Mouse (Mus musculus) heart, embryonic 15.5 days (tissue): ENCODE measurements around the gene Nr2c2ap. TPM values are rescaled to one million over a fixed set of nuclear protein-coding genes. Genes with fewer than 3 reads are reported as not detected.

ENCODE experiments used
- ATAC-seq: fragments of 200-750 bp; cut with Nextera tagmentation; replicated peaks from 2 replicates; pipeline ENCODE4 v1.8.0; 2017; ENCODE audit warnings: low read depth, moderate TSS enrichment; ENCODE audit not compliant: insufficient number of reproducible peaks, insufficient read depth, low FRiP score
- H3K27ac ChIP-seq: fragments of 300-500 bp; sonication (generic); 2 replicates; pipeline ENCODE4 v1.5.1; 2015; ENCODE audit warnings: mild to moderate bottlenecking, inconsistent platforms
- H3K27me3 ChIP-seq: fragments of 300-500 bp; sonication (generic); 2 replicates; pipeline ENCODE4 v1.6.1; 2015; ENCODE audit warnings: inconsistent platforms
- H3K36me3 ChIP-seq: fragments of 300-500 bp; sonication (generic); 2 replicates; pipeline ENCODE4 v1.6.1; 2015; ENCODE audit warnings: mild to moderate bottlenecking, inconsistent platforms
- H3K4me1 ChIP-seq: fragments of 300-500 bp; sonication (generic); replicated peaks from 2 replicates; pipeline ENCODE4 v1.6.1; 2015; ENCODE audit warnings: inconsistent platforms
- H3K4me2 ChIP-seq: fragments of 300-500 bp; sonication (generic); 2 replicates; pipeline ENCODE4 v1.6.1; 2015; ENCODE audit warnings: inconsistent platforms, mild to moderate bottlenecking, moderate library complexity
- H3K4me3 ChIP-seq: fragments of 300-500 bp; sonication (generic); 2 replicates; pipeline ENCODE4 v1.5.1; 2015; ENCODE audit warnings: mild to moderate bottlenecking, inconsistent platforms
- H3K9ac ChIP-seq: fragments of 300-500 bp; sonication (generic); 2 replicates; pipeline ENCODE4 v1.6.1; 2015; ENCODE audit warnings: mild to moderate bottlenecking, inconsistent platforms
- H3K9me3 ChIP-seq: fragments of 300-500 bp; sonication (generic); replicated peaks from 2 replicates; pipeline ENCODE4 v1.6.1; 2016; ENCODE audit warnings: inconsistent platforms
- WGBS: fragments of 180-500 bp; shearing (Covaris S2); methylation state at CpG from one replicate; pipeline ENCODE4 v1.1.7; 2015; ENCODE audit warnings: mixed read lengths; 5-methylcytosine and 5-hydroxymethylcytosine counted together
- polyA plus RNA-seq: library from polyadenylated mRNA; unstranded; fragments of >200 nt; fragmentation: Nextera tagmentation; extraction: Ambion mirVana; gene quantifications from 2 replicates; pipeline ENCODE4 v1.2.1, GENCODE M21; 2015

Nr2c2ap gene
- 29.5 and 35.6 TPM in 2 replicates for polyA plus RNA-seq

- Histone ChIP-seq H3K36me3 (peaks cover 34% of the 10 kb centered on the region; the same call in 1 of the 2 replicates), H3K27ac (peak within 1 kb of the TSS; percentile 83), H3K4me2 (peak within 1 kb of the TSS; percentile 85), H3K9me3 (no peaks in the 10 kb centered on the region), H3K9ac (peak within 1 kb of the TSS; percentile 69), H3K27me3 (no peaks in the 10 kb centered on the region), H3K4me1 (peaks cover 57% of the 10 kb centered on the region), H3K4me3 (peak within 1 kb of the TSS; percentile 75)
- ATAC-seq = peak; percentile 75
- 1% methylated on average over 37 of the region's 37 CpGs for WGBS
Measured at GRCm38 (mm10) chr8:70131166-70131883, at the start of gene Nr2c2ap. Nr2c2ap (plus strand) TSS chr8:70131333.

- H3K9me3 ChIP-seq = no peaks in the 10 kb centered on the region
- no peak overlapping the region for H3K9ac ChIP-seq
- peaks cover 29% of the 10 kb centered on the region for H3K4me1 ChIP-seq
- 93% methylated on average over 2 of the region's 2 CpGs for WGBS
- H3K36me3 ChIP-seq = no peaks in the 10 kb centered on the region
- H3K27ac ChIP-seq = no peak overlapping the region
- H3K4me3 ChIP-seq = no peak overlapping the region
- H3K27me3 ChIP-seq = peaks cover 53% of the 10 kb centered on the region
- no peak for ATAC-seq
- H3K4me2 ChIP-seq = no peak overlapping the region
Measured at GRCm38 (mm10) chr8:70081976-70082375, 49.2 kb upstream of the Nr2c2ap start.

GRCm38 (mm10) chr8:70083285-70083684 is 47.8 kb upstream of the Nr2c2ap start, which contains the start of gene Hapln4:
Hapln4 (plus strand) TSS chr8:70083457.
- Histone ChIP-seq H3K9ac (peak within 1 kb of the TSS; percentile 46), H3K9me3 (no peaks in the 10 kb centered on the region), H3K4me1 (peaks cover 36% of the 10 kb centered on the region), H3K27me3 (peaks cover 66% of the 10 kb centered on the region), H3K27ac (no peak within 1 kb of the TSS), H3K36me3 (no peaks in the 10 kb centered on the region), H3K4me3 (peak within 1 kb of the TSS; percentile 51), H3K4me2 (peak within 1 kb of the TSS; percentile 91)
- no peak for ATAC-seq
- 0% methylated on average over 26 of the region's 26 CpGs for WGBS

GRCm38 (mm10) chr8:70084191-70085065 is 46.7 kb upstream of the Nr2c2ap start:
- 2% methylated on average over 71 of the region's 71 CpGs for WGBS
- H3K27ac ChIP-seq = no peak overlapping the region
- H3K9ac ChIP-seq = peak overlapping the region; percentile 46
- H3K4me3 ChIP-seq = peak overlapping the region; percentile 51
- peaks cover 78% of the 10 kb centered on the region for H3K27me3 ChIP-seq
- no peaks in the 10 kb centered on the region for H3K9me3 ChIP-seq
- no peak for ATAC-seq
- H3K36me3 ChIP-seq = no peaks in the 10 kb centered on the region
- peak overlapping the region; percentile 91 for H3K4me2 ChIP-seq
- peaks cover 29% of the 10 kb centered on the region for H3K4me1 ChIP-seq

- Histone ChIP-seq H3K27me3 (peaks cover 95% of the 10 kb centered on the region), H3K9ac (no peak overlapping the region), H3K4me3 (no peak overlapping the region), H3K4me1 (peaks cover 27% of the 10 kb centered on the region), H3K36me3 (no peaks in the 10 kb centered on the region), H3K4me2 (no peak overlapping the region), H3K9me3 (no peaks in the 10 kb centered on the region), H3K27ac (no peak overlapping the region)
- no peak for ATAC-seq
- WGBS = 51% methylated on average over 1 of the region's 1 CpGs
Measured at GRCm38 (mm10) chr8:70086151-70086550, 45.0 kb upstream of the Nr2c2ap start.

GRCm38 (mm10) chr8:70087237-70087636 is 43.9 kb upstream of the Nr2c2ap start:
- 9% methylated on average over 7 of the region's 7 CpGs for WGBS
- peaks cover 95% of the 10 kb centered on the region for H3K27me3 ChIP-seq
- H3K4me3 ChIP-seq = no peak overlapping the region
- no peaks in the 10 kb centered on the region for H3K36me3 ChIP-seq
- H3K4me1 ChIP-seq = peaks cover 27% of the 10 kb centered on the region
- no peak overlapping the region for H3K9ac ChIP-seq
- no peak overlapping the region for H3K27ac ChIP-seq
- no peak for ATAC-seq
- H3K4me2 ChIP-seq = no peak overlapping the region
- H3K9me3 ChIP-seq = no peaks in the 10 kb centered on the region

GRCm38 (mm10) chr8:70087836-70088650 is 43.1 kb upstream of the Nr2c2ap start:
- H3K36me3 ChIP-seq = no peaks in the 10 kb centered on the region
- H3K4me1 ChIP-seq = peaks cover 27% of the 10 kb centered on the region
- 4% methylated on average over 56 of the region's 56 CpGs for WGBS
- peaks cover 87% of the 10 kb centered on the region for H3K27me3 ChIP-seq
- H3K9ac ChIP-seq = no peak overlapping the region
- H3K9me3 ChIP-seq = no peaks in the 10 kb centered on the region
- H3K4me3 ChIP-seq = peak overlapping the region; percentile 42
- ATAC-seq = peak; percentile 72
- H3K27ac ChIP-seq = no peak overlapping the region
- H3K4me2 ChIP-seq = peak overlapping the region; percentile 67

GRCm38 (mm10) chr8:70089296-70089960 is 41.7 kb upstream of the Nr2c2ap start:
- H3K27me3 ChIP-seq = peaks cover 84% of the 10 kb centered on the region
- no peak overlapping the region for H3K9ac ChIP-seq
- H3K27ac ChIP-seq = no peak overlapping the region
- no peak overlapping the region for H3K4me3 ChIP-seq
- no peaks in the 10 kb centered on the region for H3K9me3 ChIP-seq
- 64% methylated on average over 9 of the region's 9 CpGs for WGBS
- no peak for ATAC-seq
- peaks cover 13% of the 10 kb centered on the region for H3K4me1 ChIP-seq
- H3K4me2 ChIP-seq = no peak overlapping the region
- no peaks in the 10 kb centered on the region for H3K36me3 ChIP-seq

GRCm38 (mm10) chr8:70092786-70093185 is 38.3 kb upstream of the Nr2c2ap start:
- no peak for ATAC-seq
- H3K36me3 ChIP-seq = no peaks in the 10 kb centered on the region
- H3K9me3 ChIP-seq = no peaks in the 10 kb centered on the region
- H3K27me3 ChIP-seq = peaks cover 62% of the 10 kb centered on the region
- no peak overlapping the region for H3K27ac ChIP-seq
- 53% methylated on average over 8 of the region's 8 CpGs for WGBS
- H3K4me3 ChIP-seq = no peak overlapping the region
- H3K4me2 ChIP-seq = no peak overlapping the region
- no peak overlapping the region for H3K9ac ChIP-seq
- peaks cover 6% of the 10 kb centered on the region for H3K4me1 ChIP-seq

- Histone ChIP-seq H3K27ac (no peak overlapping the region), H3K4me2 (no peak overlapping the region), H3K4me1 (no peaks in the 10 kb centered on the region), H3K36me3 (no peaks in the 10 kb centered on the region), H3K9me3 (no peaks in the 10 kb centered on the region), H3K9ac (no peak overlapping the region), H3K4me3 (no peak overlapping the region), H3K27me3 (peaks cover 29% of the 10 kb centered on the region)
- 62% methylated on average over 8 of the region's 8 CpGs for WGBS
- no peak for ATAC-seq
Measured at GRCm38 (mm10) chr8:70099276-70099675, 31.9 kb upstream of the Nr2c2ap start.
